Mouse (Mus musculus): ENCODE data around the gene En2. TPM values are rescaled to one million over a fixed set of nuclear protein-coding genes. Genes with fewer than 3 reads are reported as not detected.

En2 gene
- polyA plus RNA-seq, 1 experiment from 2014 or later: not detected

DNA sequence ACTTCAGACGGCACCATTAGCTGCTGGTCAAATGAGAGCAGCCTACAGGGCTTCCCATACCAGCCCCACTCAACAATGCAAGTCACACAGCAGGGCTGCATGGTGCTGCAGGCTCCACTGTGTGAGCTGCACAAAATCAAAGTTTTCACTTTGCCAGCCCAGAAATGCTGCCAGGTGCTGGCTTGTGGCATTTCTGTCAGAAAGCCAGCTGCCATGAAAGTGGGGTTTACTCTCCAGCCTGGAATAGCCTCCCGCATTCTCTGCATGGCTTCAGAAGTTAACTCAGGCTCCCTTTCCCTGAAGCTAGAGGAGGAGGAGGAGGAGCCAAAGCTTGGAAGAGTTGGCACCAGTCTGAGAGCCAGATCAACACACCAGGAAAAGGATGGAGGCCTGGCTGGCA lies 29.1 kb upstream of the En2 start:
- Histone ChIP-seq H3K27me3 (ENCODE audit: control insufficient read depth, insufficient read depth, low read length) (no peaks in the 10 kb centered on the region), H3K27ac (replicated peaks) (no peak overlapping the region), H3K4me3 (ENCODE audit: low read depth, low read length) (no peak overlapping the region), H3K9me3 (ENCODE audit: control insufficient read depth, low read length) (no peaks in the 10 kb centered on the region), H3K4me2 (replicated peaks; ENCODE audit: low read depth) (no peak overlapping the region), H3K9ac (ENCODE audit: low read length) (no peak overlapping the region), H3K36me3 (ENCODE audit: control insufficient read depth, insufficient read depth, low read length) (no peaks in the 10 kb centered on the region), H3K4me1 (replicated peaks; ENCODE audit: control insufficient read depth, insufficient read depth) (no peaks in the 10 kb centered on the region)
- ATAC-seq (ENCODE audit: low FRiP score, low TSS enrichment): no peak
- DNase-seq (ENCODE audit: low spot score): no peak
- TF ChIP-seq CTCF (IDR thresholded peaks at IDR 0.05; ENCODE audit: low read depth) (no peak), EP300 (optimal IDR thresholded peaks at IDR 0.05) (no peak)
- WGBS: 26% methylated on average over 2 of the region's 2 CpGs

DNA sequence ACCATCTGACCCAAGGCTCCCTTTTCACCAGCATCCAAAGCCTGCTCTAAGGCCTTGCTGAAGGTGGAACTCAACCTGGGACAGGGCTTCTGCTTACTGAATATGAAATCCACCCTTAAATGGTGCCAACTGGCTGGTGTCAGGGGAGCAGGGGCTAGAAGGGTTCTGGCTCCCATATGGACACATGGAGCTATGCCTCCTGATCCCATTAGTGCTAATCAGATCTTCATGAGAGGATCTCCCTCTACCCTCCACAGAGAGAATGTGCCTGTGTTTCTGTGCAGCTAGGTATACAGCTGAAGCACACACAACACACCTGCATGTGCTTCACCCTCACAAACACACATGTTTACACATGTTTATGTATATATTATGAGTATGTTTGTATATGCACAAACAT lies 20.9 kb upstream of the En2 start:
- no peak overlapping the region for H3K9ac ChIP-seq (ENCODE audit: low read length)
- H3K9me3 ChIP-seq (ENCODE audit: control insufficient read depth, low read length): no peaks in the 10 kb centered on the region
- TF ChIP-seq CTCF (IDR thresholded peaks at IDR 0.05; ENCODE audit: low read depth) (no peak), EP300 (optimal IDR thresholded peaks at IDR 0.05) (no peak)
- no peaks in the 10 kb centered on the region for H3K27me3 ChIP-seq (ENCODE audit: control insufficient read depth, insufficient read depth, low read length)
- no peak overlapping the region for H3K4me3 ChIP-seq (ENCODE audit: low read depth, low read length)
- no peaks in the 10 kb centered on the region for H3K4me1 ChIP-seq (replicated peaks; ENCODE audit: control insufficient read depth, insufficient read depth)
- ATAC-seq (ENCODE audit: low FRiP score, low TSS enrichment) (no peak), DNase-seq (ENCODE audit: low spot score) (no peak)
- no peaks in the 10 kb centered on the region for H3K36me3 ChIP-seq (ENCODE audit: control insufficient read depth, insufficient read depth, low read length)
- H3K27ac ChIP-seq (replicated peaks): no peak overlapping the region
- no peak overlapping the region for H3K4me2 ChIP-seq (replicated peaks; ENCODE audit: low read depth)

DNA sequence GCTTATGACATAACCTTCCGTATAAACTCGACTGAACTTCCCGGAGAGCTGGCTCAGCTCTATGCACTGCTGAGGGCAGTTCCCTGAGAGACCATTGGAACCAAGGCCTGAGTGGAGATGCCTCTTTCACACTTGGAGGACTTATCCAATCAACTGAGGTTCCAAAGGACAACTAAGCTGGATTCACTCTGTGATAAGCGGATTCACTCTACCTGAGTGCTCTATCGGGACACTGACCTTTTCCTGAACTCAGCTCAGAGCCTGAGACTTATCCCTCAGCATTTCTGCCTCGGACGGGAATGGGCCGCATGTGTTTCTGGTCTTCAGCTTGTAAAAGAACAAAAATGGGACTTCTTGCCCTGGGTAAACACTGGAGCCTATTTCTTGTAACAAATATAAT lies 19.5 kb upstream of the En2 start:
- H3K27ac ChIP-seq (replicated peaks): no peak overlapping the region
- no peak overlapping the region for H3K4me2 ChIP-seq (replicated peaks; ENCODE audit: low read depth)
- no peaks in the 10 kb centered on the region for H3K27me3 ChIP-seq (ENCODE audit: control insufficient read depth, insufficient read depth, low read length)
- H3K9me3 ChIP-seq (ENCODE audit: control insufficient read depth, low read length): no peaks in the 10 kb centered on the region
- H3K9ac ChIP-seq (ENCODE audit: low read length): no peak overlapping the region
- DNase-seq (ENCODE audit: low spot score) (no peak), ATAC-seq (ENCODE audit: low FRiP score, low TSS enrichment) (no peak)
- no peak overlapping the region for H3K4me3 ChIP-seq (ENCODE audit: low read depth, low read length)
- no peaks in the 10 kb centered on the region for H3K36me3 ChIP-seq (ENCODE audit: control insufficient read depth, insufficient read depth, low read length)
- no peak for TF ChIP-seq EP300 (optimal IDR thresholded peaks at IDR 0.05)
- TF ChIP-seq CTCF (IDR thresholded peaks at IDR 0.05; ENCODE audit: low read depth): no peak
- H3K4me1 ChIP-seq (replicated peaks; ENCODE audit: control insufficient read depth, insufficient read depth): no peaks in the 10 kb centered on the region
- WGBS: 65% methylated on average over 8 of the region's 8 CpGs

DNA sequence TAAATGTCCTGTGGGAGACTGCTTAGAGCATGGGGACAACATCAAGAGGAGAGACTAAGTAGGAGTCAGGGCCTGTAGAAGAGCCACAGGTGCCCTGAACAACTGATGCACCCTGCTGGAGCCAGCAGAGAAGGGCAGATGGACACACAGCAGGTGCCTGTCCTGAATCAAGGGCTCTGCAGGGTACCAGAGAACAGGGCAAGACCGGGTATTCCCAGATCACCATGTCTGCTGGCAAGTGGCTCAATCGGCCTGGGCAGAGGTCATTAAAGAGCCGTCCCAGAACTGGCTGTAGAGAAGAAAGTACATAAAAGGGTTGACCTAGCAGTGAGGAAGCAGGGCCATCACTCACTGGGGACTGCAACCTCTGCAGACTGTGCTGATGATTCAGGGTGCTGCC lies 17.0 kb upstream of the En2 start:
- Histone ChIP-seq H3K9ac (ENCODE audit: low read length) (no peak overlapping the region), H3K4me1 (replicated peaks; ENCODE audit: control insufficient read depth, insufficient read depth) (no peaks in the 10 kb centered on the region), H3K4me3 (ENCODE audit: low read depth, low read length) (no peak overlapping the region), H3K27ac (replicated peaks) (no peak overlapping the region), H3K27me3 (ENCODE audit: control insufficient read depth, insufficient read depth, low read length) (no peaks in the 10 kb centered on the region), H3K9me3 (ENCODE audit: control insufficient read depth, low read length) (no peaks in the 10 kb centered on the region), H3K4me2 (replicated peaks; ENCODE audit: low read depth) (no peak overlapping the region), H3K36me3 (ENCODE audit: control insufficient read depth, insufficient read depth, low read length) (no peaks in the 10 kb centered on the region)
- DNase-seq (ENCODE audit: low spot score) (no peak), ATAC-seq (ENCODE audit: low FRiP score, low TSS enrichment) (no peak)
- no peak for TF ChIP-seq CTCF (IDR thresholded peaks at IDR 0.05; ENCODE audit: low read depth)
- TF ChIP-seq EP300 (optimal IDR thresholded peaks at IDR 0.05): no peak
- 61% methylated on average over 3 of the region's 3 CpGs for WGBS

DNA sequence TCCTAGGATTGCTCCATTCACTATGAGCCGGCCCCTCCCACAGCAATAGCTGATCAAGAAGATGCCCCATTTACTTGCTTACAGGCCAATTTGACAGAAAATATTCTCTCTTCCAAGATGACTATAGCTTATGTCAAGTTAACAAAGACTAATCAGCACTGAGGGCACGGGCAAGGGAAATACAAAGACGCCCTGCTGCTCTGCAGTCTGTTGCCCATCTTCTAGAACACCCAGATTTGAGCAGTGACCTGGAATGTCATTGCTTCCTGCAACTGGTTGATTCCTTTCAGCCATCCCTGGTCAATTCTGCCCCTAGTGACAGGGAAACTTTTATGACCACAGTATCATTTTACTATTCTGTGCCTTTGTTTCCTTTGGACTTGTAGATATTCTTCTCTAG lies 16.1 kb upstream of the En2 start:
- no peak for TF ChIP-seq CTCF (IDR thresholded peaks at IDR 0.05; ENCODE audit: low read depth)
- H3K4me3 ChIP-seq (ENCODE audit: low read depth, low read length): no peak overlapping the region
- WGBS: 76% methylated on average over 3 of the region's 3 CpGs
- ATAC-seq (ENCODE audit: low FRiP score, low TSS enrichment) (no peak), DNase-seq (ENCODE audit: low spot score) (no peak)
- H3K27ac ChIP-seq (replicated peaks): no peak overlapping the region
- H3K9ac ChIP-seq (ENCODE audit: low read length): no peak overlapping the region
- H3K4me1 ChIP-seq (replicated peaks; ENCODE audit: control insufficient read depth, insufficient read depth): no peaks in the 10 kb centered on the region
- no peaks in the 10 kb centered on the region for H3K9me3 ChIP-seq (ENCODE audit: control insufficient read depth, low read length)
- no peaks in the 10 kb centered on the region for H3K36me3 ChIP-seq (ENCODE audit: control insufficient read depth, insufficient read depth, low read length)
- no peak overlapping the region for H3K4me2 ChIP-seq (replicated peaks; ENCODE audit: low read depth)
- H3K27me3 ChIP-seq (ENCODE audit: control insufficient read depth, insufficient read depth, low read length): 0 out of 2 replicates have a peak, but pooled peaks cover 5% of the 10 kb centered on the region

DNA sequence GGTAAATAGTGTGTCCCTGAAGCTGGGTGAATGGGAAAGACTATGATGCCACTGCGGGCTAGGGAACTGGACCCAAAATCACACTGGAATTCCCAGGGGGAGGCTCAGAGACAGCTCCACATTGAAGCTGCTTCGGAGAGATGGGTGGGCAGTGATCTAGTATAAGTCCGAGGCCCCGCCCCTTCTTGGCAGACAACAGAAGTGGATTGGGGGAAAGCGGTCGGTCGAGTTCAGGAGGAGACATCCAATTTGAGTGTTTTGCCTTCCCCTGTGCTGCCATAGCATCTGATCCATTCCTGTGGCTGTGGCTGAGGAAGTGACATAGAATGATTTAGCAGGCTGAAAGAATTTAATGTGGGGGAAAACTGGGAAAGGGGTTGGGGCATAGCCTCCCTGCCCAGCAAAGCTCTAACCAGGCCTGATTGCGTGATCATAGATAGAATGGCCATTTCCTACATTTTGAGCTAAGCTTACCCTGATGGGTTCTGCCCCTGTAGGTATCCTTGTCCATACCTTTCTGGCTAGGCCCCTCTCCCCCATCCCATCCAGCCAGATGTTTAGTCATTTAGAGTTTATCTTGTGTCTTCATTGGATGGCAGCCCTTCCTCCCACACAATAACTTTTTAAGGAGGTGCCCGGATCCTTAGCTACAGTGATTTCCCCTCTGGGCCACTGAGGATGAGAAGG lies 8.3 kb upstream of the En2 start:
- ATAC-seq (ENCODE audit: low FRiP score, low TSS enrichment) (no peak), DNase-seq (ENCODE audit: low spot score) (no peak)
- H3K4me1 ChIP-seq (replicated peaks; ENCODE audit: control insufficient read depth, insufficient read depth): no peaks in the 10 kb centered on the region

More for the DNA sequence above, 8.3 kb upstream of the En2 start:
- H3K9me3 ChIP-seq (ENCODE audit: control insufficient read depth, low read length): no peaks in the 10 kb centered on the region
- no peak overlapping the region for H3K9ac ChIP-seq (ENCODE audit: low read length)
- no peak overlapping the region for H3K4me2 ChIP-seq (replicated peaks; ENCODE audit: low read depth)
- 7% methylated on average over 9 of the region's 9 CpGs for WGBS
- no peak overlapping the region for H3K27ac ChIP-seq (replicated peaks)
- TF ChIP-seq CTCF (IDR thresholded peaks at IDR 0.05; ENCODE audit: low read depth): no peak
- TF ChIP-seq EP300 (optimal IDR thresholded peaks at IDR 0.05): no peak
- no peaks in the 10 kb centered on the region for H3K36me3 ChIP-seq (ENCODE audit: control insufficient read depth, insufficient read depth, low read length)
- no peak overlapping the region for H3K4me3 ChIP-seq (ENCODE audit: low read depth, low read length)
- peaks cover 28% of the 10 kb centered on the region for H3K27me3 ChIP-seq (ENCODE audit: control insufficient read depth, insufficient read depth, low read length)
